12 mouse cellular contexts compared by ENCODE assay signal in the genomic region with DNA sequence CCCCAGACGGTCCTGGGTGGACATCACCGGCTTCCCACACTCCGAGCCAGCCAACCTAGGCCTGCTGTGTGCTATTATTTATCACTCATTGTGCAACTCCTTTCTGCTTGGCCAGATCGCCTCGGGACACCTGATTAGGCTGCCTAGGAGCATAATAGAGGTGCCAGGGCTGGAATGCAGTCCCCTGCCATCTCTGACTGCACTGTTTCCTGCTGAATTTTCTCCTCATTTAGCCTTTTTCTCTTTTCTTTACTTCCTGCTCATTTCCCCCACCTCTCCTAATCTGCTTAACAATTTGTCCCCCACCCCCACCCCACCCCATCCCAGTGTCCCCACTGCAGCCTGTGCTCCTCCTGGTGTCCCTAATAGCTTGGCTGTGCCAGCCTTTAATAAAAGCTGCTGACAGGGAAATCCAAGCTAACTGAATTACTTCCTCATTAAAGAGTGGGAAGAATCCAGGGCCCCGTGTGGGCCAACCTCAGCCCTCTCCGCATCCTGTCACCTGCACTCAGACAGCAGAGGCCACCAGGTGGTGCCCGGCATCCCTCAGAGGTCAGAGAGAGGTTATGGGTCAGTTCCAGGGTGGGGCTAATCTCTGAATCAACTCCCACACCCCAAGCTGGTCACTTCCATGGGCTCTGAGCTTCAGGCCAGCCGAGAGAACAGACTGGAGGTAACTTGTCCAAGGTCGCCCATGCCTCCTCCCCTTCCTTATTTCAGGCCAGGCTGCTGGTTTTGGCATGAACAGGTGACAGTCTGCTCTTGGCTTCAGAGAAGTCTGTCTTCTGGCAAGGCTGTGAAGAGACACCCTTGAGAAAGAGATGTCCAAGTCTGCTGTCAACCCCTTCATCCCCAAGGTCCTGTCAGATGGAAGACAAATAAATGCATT.
DNase-seq lines count a peak whose midpoint lies in the region; ATAC-seq and TF ChIP-seq lines count a peak whose summit lies in the region.
"Had no signal": no experiment of that assay in that cellular context is flagged by ENCODE, and none has a peak within 500 bp of the region (broad histone marks: within the 10 kb centered on the region; RNA-seq: fewer than 3 reads in every experiment).

No protein-coding gene starts in this region.

- no peak overlapping the region for H3K4me3 ChIP-seq in stomach, embryonic 14.5 days (ENCODE audit: low read depth, low read length)
- no peak overlapping the region for H3K4me3 ChIP-seq in stomach, postnatal 0 days (ENCODE audit: low read depth, low read length)
- no peak overlapping the region for H3K4me3 ChIP-seq in forebrain, embryonic 11.5 days (ENCODE audit: low read depth, low read length)
- H3K4me3 ChIP-seq in limb, embryonic 10.5 days: no peak overlapping the region
- H3K4me3 ChIP-seq: erythroblast, embryonic 14.5 days had no signal

- WGBS in stomach, embryonic 14.5 days: 52% methylated on average over 10 of the region's 10 CpGs
- WGBS in stomach, postnatal 0 days: 41% methylated on average over 10 of the region's 10 CpGs
- 15% methylated on average over 10 of the region's 10 CpGs for WGBS in forebrain, embryonic 11.5 days
- WGBS in limb, embryonic 10.5 days: 49% methylated on average over 10 of the region's 10 CpGs

- TF ChIP-seq EP300 in stomach, postnatal 0 days (optimal IDR thresholded peaks at IDR 0.05): no peak

- H3K36me3 ChIP-seq in stomach, embryonic 14.5 days (ENCODE audit: control insufficient read depth, insufficient read depth, low read length): no peaks in the 10 kb centered on the region
- H3K36me3 ChIP-seq in stomach, postnatal 0 days (ENCODE audit: control insufficient read depth, insufficient read depth, low read length): no peaks in the 10 kb centered on the region
- no peaks in the 10 kb centered on the region for H3K36me3 ChIP-seq in forebrain, embryonic 11.5 days (ENCODE audit: control insufficient read depth, insufficient read depth, low read length)
- H3K36me3 ChIP-seq in limb, embryonic 10.5 days: no peaks in the 10 kb centered on the region

- no peaks in the 10 kb centered on the region for H3K4me1 ChIP-seq in stomach, embryonic 14.5 days (ENCODE audit: control insufficient read depth, insufficient read depth, low read length)
- no peaks in the 10 kb centered on the region for H3K4me1 ChIP-seq in stomach, postnatal 0 days (replicated peaks; ENCODE audit: control insufficient read depth, insufficient read depth)
- H3K4me1 ChIP-seq in forebrain, embryonic 11.5 days (replicated peaks; ENCODE audit: control insufficient read depth, insufficient read depth, low read length): peaks cover 18% of the 10 kb centered on the region
- H3K4me1 ChIP-seq in limb, embryonic 10.5 days: peaks cover 19% of the 10 kb centered on the region

- no peaks in the 10 kb centered on the region for H3K27me3 ChIP-seq in stomach, embryonic 14.5 days (ENCODE audit: control insufficient read depth, insufficient read depth, low read length)
- H3K27me3 ChIP-seq in stomach, postnatal 0 days (ENCODE audit: control insufficient read depth, insufficient read depth, low read length): no peaks in the 10 kb centered on the region
- H3K27me3 ChIP-seq in forebrain, embryonic 11.5 days (ENCODE audit: control insufficient read depth, insufficient read depth, low read length): no peaks in the 10 kb centered on the region
- no peaks in the 10 kb centered on the region for H3K27me3 ChIP-seq in limb, embryonic 10.5 days (ENCODE audit: low read depth, poor library complexity, severe bottlenecking)

- no peaks in the 10 kb centered on the region for H3K9me3 ChIP-seq in stomach, embryonic 14.5 days (ENCODE audit: control insufficient read depth, low read depth, low read length)
- H3K9me3 ChIP-seq in stomach, postnatal 0 days (ENCODE audit: control insufficient read depth, low read length): no peaks in the 10 kb centered on the region
- H3K9me3 ChIP-seq in forebrain, embryonic 11.5 days (ENCODE audit: control insufficient read depth, low read length): no peaks in the 10 kb centered on the region
- no peaks in the 10 kb centered on the region for H3K9me3 ChIP-seq in limb, embryonic 10.5 days (replicated peaks)

- no peak for TF ChIP-seq CTCF in stomach, postnatal 0 days (IDR thresholded peaks at IDR 0.05; ENCODE audit: low read depth)

- no peak overlapping the region for H3K4me2 ChIP-seq in stomach, embryonic 14.5 days (replicated peaks; ENCODE audit: low read depth, low read length)
- H3K4me2 ChIP-seq in stomach, postnatal 0 days (replicated peaks; ENCODE audit: low read depth): no peak overlapping the region
- no peak overlapping the region for H3K4me2 ChIP-seq in forebrain, embryonic 11.5 days (ENCODE audit: low read depth, low read length, severe bottlenecking)

- H3K27ac ChIP-seq in stomach, embryonic 14.5 days (ENCODE audit: low read length): peak overlapping the region; percentile 15; the same call in 1 of the 2 replicates
- H3K27ac ChIP-seq in stomach, postnatal 0 days (replicated peaks): no peak overlapping the region
- peak overlapping the region; percentile 28 for H3K27ac ChIP-seq in forebrain, embryonic 11.5 days (ENCODE audit: low read depth, low read length)
- 0 out of 2 replicates have a peak overlapping the region, but pooled peaks have one; percentile 31 for H3K27ac ChIP-seq in limb, embryonic 10.5 days

- DNase-seq in stomach, postnatal 0 days (ENCODE audit: low spot score): no peak
- peak; percentile 68 for DNase-seq in forebrain, embryonic 11.5 days (ENCODE audit: low spot score)
- no peak for DNase-seq in limb, embryonic 10.5 days (ENCODE audit: low spot score)
- DNase-seq in gastrocnemius, adult 18-20 months (ENCODE audit: low spot score): no peak
- no peak for DNase-seq in left cerebral cortex, adult 9 months (ENCODE audit: low spot score in 2 of 2)
- DNase-seq in layer of hippocampus, adult 9-11 months: no peak
- DNase-seq: adrenal gland, postnatal 10 days; lung, adult 2 months; spleen, adult 18-20 months had no signal

- H3K9ac ChIP-seq in stomach, embryonic 14.5 days (replicated peaks; ENCODE audit: low read depth, low read length): no peak overlapping the region
- no peak overlapping the region for H3K9ac ChIP-seq in stomach, postnatal 0 days (ENCODE audit: low read length)
- peak overlapping the region; percentile 33 for H3K9ac ChIP-seq in forebrain, embryonic 11.5 days (ENCODE audit: low read length)

- no peak for ATAC-seq in stomach, embryonic 14.5 days (ENCODE audit: insufficient number of reproducible peaks, insufficient read depth, low FRiP score, low read depth)
- ATAC-seq in stomach, postnatal 0 days (ENCODE audit: low FRiP score, low TSS enrichment): no peak
- ATAC-seq in forebrain, embryonic 11.5 days (replicated peaks; ENCODE audit: low FRiP score): peak; percentile 78
- no peak for ATAC-seq in CD4-positive, CD25-positive, alpha-beta regulatory T cell, adult 4 months
